Mouse (Mus musculus) 3134 (cell line): Measurements from ENCODE around the gene Rhot2.

ENCODE experiments used
- DNase-seq: peaks from one replicate; pipeline ENCODE4 v3.0.0-alpha.2; 2011; ENCODE audit warnings: low spot score; ENCODE audit not compliant: insufficient read length; ENCODE audit errors: extremely low read depth

Rhot2 gene

DNA sequence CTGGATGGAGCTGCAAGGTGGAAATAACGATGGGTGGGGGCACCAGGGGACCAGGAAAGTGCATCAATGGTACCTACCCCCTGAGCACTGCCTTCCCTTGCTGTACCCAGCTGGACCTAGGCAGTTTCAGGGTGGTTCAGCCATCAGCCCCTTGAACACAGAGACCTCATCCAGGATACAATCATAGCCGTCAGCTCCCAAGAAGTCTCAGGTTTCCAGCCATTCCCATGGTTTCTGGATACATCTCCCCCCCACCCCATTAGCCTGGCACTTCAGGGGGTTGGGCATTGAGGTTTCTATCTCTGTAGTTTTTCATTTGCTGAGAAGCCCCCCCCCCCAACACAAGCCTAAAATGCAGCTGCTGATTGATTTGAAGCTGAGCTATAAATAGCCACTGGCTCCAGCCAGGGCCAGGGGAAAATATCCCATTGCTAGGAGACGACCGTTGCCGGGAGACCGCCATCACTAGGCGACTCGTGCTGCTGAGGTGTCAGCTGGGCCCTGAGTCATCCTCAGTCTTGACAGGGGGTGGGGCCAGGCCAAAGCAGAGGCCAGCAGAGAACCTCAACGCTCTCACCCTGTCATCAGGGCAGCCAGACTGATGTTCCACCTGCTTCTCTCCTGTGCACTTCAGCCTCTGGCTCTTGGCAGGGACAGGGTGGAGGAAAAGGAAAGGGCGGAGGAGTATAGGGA is 41.7 kb downstream of the Rhot2 start:
- DNase-seq: peak; percentile 76

- no peak for DNase-seq
These were observed 43.6 kb downstream of the Rhot2 start for GRCm38 (mm10) chr17:25801029-25801428.

DNA sequence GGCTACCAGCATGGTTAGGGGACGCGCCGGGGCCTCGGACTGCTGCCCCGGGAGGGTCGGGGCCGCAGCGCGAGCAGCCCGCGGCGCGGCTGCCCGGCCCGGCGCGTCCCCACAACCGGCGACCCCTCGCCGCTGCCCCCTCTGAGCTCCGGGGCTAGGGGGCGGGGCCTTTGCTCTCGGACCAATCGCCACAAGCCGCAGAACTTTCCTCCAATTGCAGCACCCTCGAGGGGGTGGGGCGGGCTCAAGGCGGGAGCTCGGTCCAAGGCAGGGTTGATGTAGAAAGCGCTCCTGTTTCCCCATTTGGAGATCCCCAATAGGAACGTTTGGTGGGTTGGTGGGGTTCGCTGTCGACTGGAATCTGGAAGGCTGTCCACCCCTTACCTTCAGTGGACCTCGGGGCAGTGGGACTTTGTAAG is 47.7 kb downstream of the Rhot2 start, which contains the start of gene Metrn:
Gene Metrn (minus strand): TSS at position 186 of the 419 bp plus-strand sequence.
- DNase-seq: peak; percentile 79

DNA sequence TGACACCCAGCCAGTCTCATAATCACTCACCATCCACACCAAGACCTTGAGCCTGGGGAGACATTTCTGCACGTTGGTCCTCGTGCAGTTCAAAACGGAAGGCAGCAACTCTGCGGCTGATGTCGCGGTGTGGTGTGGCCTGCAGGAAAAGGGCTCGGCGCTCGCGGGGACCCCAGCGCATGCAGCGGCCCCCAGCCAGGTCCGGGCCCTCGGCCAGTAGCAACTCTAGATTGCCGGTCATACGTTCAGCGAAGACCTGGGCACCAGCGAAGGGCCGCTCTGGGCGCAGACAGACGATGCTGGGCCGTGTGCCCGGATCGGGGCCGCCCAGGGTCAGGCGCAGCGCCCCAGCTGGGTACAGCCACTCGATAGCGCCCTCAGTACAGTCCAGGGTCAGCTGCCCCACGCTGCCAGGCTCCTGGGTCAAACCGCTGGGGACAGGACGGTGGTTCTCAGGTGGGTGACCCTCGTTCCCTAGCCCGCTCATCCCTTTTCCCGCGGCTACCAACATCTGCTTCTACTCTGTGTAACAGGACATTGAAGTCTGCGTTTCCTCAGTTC is 48.4 kb downstream of the Rhot2 start:
- DNase-seq: peak; percentile 57

DNA sequence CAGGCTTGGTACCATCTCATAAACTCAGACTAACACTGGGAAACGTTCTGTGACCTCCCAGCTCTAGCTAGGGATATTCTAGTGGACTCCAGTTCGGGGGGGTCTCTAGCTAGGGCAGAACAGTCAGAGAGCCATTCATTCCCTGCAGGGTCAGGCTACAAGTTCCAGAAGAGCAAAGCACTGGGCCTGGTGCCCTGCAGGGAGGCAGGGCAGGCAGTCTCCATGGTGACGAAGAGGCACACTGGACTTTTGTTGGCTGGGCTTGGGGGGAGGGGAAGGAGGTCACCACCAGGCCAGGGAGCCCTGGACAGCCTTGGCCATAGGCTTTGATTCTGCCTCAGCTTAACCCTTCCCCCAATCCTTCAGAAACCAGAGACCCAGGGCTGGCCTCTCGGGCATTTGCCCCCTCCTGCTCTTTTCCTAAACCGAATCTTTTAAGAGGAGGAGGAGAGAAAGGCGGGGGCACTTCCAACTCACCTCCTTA is 49.0 kb downstream of the Rhot2 start, which contains the start of gene AC134908.4:
Gene AC134908.4 (minus strand): TSS at position 51 of the 484 bp plus-strand sequence.
- peak; percentile 51 for DNase-seq

- DNase-seq: no peak
These were observed 49.7 kb downstream of the Rhot2 start for GRCm38 (mm10) chr17:25794998-25795397.

DNA sequence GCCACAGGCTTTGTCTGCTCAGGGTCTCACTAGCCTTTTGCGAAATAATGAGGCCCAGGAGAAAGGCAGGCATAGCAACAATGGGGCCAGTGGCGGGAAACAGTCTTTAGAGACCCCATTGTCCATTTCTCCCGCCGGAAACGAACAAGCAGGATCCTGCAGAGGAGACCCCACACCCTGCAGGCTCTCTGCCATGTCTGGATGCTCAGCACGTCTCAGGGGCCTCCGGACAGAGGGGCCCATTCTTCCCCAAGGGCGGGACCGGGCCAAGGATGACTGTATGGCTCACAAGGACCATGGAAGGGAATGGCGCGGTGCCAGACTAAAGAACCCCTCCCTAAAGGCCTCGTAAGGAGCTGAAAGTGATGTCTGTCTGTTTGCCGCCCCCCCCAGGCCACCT is 50.5 kb downstream of the Rhot2 start:
- no peak for DNase-seq

- DNase-seq: peak; percentile 72
These were observed 52.0 kb downstream of the Rhot2 start, which contains the start of gene Fam173a for GRCm38 (mm10) chr17:25792615-25793014. Gene Fam173a (minus strand): TSS chr17:25792901.

- peak; percentile 89 for DNase-seq
These were observed 52.7 kb downstream of the Rhot2 start for GRCm38 (mm10) chr17:25791843-25792527.

DNA sequence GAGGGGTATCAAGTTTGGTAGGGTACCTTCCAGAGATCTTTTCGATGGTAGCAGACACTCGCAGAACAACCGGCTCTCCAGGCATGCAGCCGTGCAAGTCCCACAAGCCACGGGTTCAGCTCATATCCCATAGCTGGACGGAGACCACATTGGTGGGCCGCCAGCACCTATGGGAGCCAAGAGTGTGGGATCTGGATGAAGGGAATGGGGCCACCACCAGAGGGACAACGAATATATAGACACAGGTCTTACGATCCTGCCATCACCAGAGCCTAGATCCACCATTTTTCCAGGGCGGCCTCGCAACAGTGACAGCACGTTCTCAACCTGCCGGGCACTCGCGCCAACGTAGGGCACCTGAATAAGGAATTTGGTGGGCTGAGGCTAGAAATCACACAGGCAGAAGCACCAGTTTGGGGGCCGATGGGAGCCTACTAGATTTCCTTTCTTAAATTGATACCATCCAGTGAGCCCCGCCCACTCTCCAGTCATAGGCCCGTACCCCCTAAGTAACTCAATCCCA is 53.3 kb downstream of the Rhot2 start:
- no peak for DNase-seq
